Mouse (Mus musculus): ENCODE measurements around the gene Arl15. TPM values are rescaled to one million over a fixed set of nuclear protein-coding genes. Genes with fewer than 3 reads are reported as not detected.

The Arl15 gene
- polyA plus RNA-seq, 1 experiment: 1.3 TPM

DNA sequence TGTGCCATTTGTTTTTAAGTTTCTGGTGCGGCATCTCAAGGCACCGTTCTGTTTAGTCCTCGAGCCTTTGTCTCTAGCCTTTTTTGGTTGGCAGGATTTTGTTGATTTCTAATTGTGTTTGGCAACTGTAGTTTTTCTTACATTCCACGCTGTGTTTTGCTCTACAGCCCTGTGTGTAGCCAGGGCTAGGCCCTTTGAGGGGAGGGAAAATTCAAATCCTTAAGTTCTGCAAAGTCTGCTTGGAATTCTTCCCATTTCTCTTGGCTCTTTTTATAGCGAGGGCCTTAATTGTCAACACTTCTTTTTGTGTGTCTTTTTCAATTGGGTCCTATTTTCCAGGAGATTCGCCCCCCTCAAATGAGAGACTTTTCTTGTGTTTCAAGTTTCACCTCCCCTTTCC, 92.8 kb downstream of the Arl15 start:
- Histone ChIP-seq H3K27me3 (ENCODE audit: control insufficient read depth, insufficient read depth, low read length) (no peaks in the 10 kb centered on the region), H3K27ac (ENCODE audit: insufficient read depth, low read length) (no peak overlapping the region), H3K36me3 (ENCODE audit: control insufficient read depth, insufficient read depth, low read length) (no peaks in the 10 kb centered on the region), H3K4me1 (ENCODE audit: control insufficient read depth, insufficient read depth, insufficient read length) (no peaks in the 10 kb centered on the region), H3K4me3 (ENCODE audit: extremely low read depth, insufficient read depth, insufficient read length) (no peak overlapping the region)
- 94% methylated on average over 6 of the region's 6 CpGs for WGBS
- no peak for DNase-seq (ENCODE audit: low read depth in 1 of 2, low spot score in 2 of 2)
- TF ChIP-seq POLR2A (IDR thresholded peaks at IDR 0.05; ENCODE audit: low read depth, low read length): no peak
- no peak for TF ChIP-seq CTCF (IDR thresholded peaks at IDR 0.05; ENCODE audit: extremely low read depth, insufficient read depth, insufficient read length, insufficient replicate concordance)

DNA sequence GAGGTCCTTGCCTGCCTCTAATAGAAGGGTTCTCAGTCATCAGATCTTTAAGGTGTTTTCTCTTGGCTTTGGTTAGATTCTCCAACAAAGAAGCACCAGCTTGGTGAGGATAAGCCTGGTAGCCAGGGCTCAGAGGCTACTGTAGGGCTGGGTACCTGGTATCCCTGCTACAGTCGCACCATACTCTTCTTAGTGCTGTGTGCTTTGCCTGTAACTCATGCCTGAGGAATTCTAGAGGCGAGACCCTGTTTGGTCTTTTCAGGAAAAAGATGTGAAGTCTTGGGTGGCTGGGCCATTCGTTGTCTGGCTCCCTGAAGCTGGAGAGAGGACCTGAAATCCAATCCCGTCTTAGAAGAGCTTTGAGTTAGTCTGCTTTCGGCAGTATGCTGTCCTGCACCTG, 93.8 kb downstream of the Arl15 start:
- WGBS: 95% methylated on average over 5 of the region's 5 CpGs

DNA sequence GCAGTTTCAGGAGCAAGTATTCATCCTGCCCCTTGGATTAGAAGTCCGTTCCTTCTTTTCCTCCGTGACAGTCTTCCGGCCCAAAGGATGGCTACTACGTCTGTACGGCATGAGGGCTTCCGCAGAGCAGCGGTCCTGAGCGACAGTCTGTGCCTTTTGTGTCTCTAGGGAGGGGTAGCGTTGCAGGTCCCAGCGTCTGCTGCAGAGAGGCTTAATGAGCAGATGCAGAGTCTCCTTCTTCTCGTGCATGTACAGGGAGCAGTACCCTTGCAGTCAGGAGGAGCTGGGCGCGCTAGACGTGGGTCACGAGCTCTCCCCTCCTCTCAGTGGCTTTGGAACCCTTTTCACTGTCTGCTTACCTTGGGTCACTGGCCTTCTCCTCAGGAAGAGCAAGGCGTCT, 94.4 kb downstream of the Arl15 start:
- Histone ChIP-seq H3K27ac (ENCODE audit: insufficient read depth, low read length) (no peak overlapping the region), H3K4me1 (ENCODE audit: control insufficient read depth, insufficient read depth, insufficient read length) (peaks cover 2% of the 10 kb centered on the region; the same call in 1 of the 2 replicates), H3K4me3 (ENCODE audit: extremely low read depth, insufficient read depth, insufficient read length) (no peak overlapping the region), H3K36me3 (ENCODE audit: control insufficient read depth, insufficient read depth, low read length) (no peaks in the 10 kb centered on the region), H3K27me3 (ENCODE audit: control insufficient read depth, insufficient read depth, low read length) (no peaks in the 10 kb centered on the region)
- 95% methylated on average over 16 of the region's 16 CpGs for WGBS
- no peak for TF ChIP-seq POLR2A (IDR thresholded peaks at IDR 0.05; ENCODE audit: low read depth, low read length)
- TF ChIP-seq CTCF (IDR thresholded peaks at IDR 0.05; ENCODE audit: extremely low read depth, insufficient read depth, insufficient read length, insufficient replicate concordance): no peak
- DNase-seq (ENCODE audit: low read depth in 1 of 2, low spot score in 2 of 2): no peak

More for the DNA sequence above, 93.8 kb downstream of the Arl15 start:
- DNase-seq (ENCODE audit: low read depth in 1 of 2, low spot score in 2 of 2): no peak
- Histone ChIP-seq H3K27ac (ENCODE audit: insufficient read depth, low read length) (no peak overlapping the region), H3K4me1 (ENCODE audit: control insufficient read depth, insufficient read depth, insufficient read length) (peaks cover under 1% of the 10 kb centered on the region; the same call in 1 of the 2 replicates), H3K27me3 (ENCODE audit: control insufficient read depth, insufficient read depth, low read length) (no peaks in the 10 kb centered on the region), H3K36me3 (ENCODE audit: control insufficient read depth, insufficient read depth, low read length) (no peaks in the 10 kb centered on the region), H3K4me3 (ENCODE audit: extremely low read depth, insufficient read depth, insufficient read length) (no peak overlapping the region)
- TF ChIP-seq CTCF (IDR thresholded peaks at IDR 0.05; ENCODE audit: extremely low read depth, insufficient read depth, insufficient read length, insufficient replicate concordance) (no peak), POLR2A (IDR thresholded peaks at IDR 0.05; ENCODE audit: low read depth, low read length) (no peak)

DNA sequence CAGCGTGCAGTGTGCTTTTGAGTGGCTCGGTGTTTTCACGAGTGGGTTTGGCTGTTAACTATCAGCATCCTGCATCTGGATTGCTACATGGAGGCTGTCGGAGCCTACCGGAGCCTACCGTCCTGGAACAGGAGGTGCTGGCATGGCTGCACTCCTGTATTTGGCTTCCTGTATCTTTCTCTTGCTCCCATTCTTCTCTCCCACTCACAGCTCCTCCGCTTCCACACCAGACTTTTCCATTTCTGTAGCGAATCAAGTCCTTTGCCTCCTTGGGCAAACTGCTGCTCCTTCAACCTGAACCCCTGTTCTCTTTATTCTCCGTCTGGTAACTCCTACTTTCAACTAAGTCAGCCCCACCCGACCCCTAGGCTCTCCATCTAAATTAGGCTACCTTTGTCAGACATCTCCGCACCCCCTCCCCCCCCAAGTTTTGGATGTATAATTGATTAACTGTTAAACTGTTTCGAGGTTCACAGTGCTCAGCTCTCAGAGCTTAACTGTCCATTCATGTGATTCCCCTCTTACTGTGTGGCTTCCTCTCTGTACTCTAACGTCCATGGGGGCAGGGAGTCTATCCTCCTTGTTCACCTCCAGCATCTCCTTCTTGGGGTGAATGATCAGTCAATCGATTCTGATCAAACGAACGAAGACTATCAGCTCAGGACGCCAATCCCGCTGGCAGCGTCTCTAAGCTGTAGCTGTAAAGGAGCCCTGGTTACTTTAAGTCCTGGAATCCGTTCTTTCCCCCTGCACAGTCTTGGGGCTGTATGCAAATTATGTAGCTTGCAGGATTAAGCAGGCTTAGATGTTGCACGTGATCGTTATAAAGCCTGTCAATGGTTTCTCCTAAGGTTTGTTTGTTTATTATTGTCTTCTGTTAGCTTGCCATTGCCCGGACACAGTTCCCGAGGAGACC, 95.1 kb downstream of the Arl15 start:
- H3K4me1 ChIP-seq (ENCODE audit: control insufficient read depth, insufficient read depth, insufficient read length): peaks cover 2% of the 10 kb centered on the region; the same call in 1 of the 2 replicates
- no peak overlapping the region for H3K4me3 ChIP-seq (ENCODE audit: extremely low read depth, insufficient read depth, insufficient read length)
- TF ChIP-seq CTCF (IDR thresholded peaks at IDR 0.05; ENCODE audit: extremely low read depth, insufficient read depth, insufficient read length, insufficient replicate concordance) (no peak), POLR2A (IDR thresholded peaks at IDR 0.05; ENCODE audit: low read depth, low read length) (no peak)
- no peak for DNase-seq (ENCODE audit: low read depth in 1 of 2, low spot score in 2 of 2)
- WGBS: 91% methylated on average over 24 of the region's 24 CpGs
- no peak overlapping the region for H3K27ac ChIP-seq (ENCODE audit: insufficient read depth, low read length)
- no peaks in the 10 kb centered on the region for H3K36me3 ChIP-seq (ENCODE audit: control insufficient read depth, insufficient read depth, low read length)
- no peaks in the 10 kb centered on the region for H3K27me3 ChIP-seq (ENCODE audit: control insufficient read depth, insufficient read depth, low read length)

DNA sequence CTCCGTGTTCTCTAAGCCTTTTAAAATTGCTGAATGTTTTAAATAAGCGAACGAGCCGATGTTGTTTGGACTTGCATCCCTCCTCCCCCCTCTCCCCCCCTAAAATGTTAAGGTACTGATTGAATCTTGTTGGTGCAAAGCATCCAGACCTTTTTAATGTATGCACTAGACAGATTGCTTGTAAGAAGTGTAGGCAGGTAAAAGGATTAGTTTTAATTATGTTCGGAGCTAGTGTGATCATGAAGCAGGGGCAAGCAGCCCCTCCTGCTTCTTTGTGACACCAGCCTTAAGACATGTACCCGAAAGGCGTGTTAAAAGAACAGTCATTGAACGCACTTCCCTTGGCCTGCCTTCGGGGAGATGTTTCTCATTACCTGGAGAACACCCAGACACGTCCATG, 102.4 kb downstream of the Arl15 start:
- Histone ChIP-seq H3K4me3 (ENCODE audit: extremely low read depth, insufficient read depth, insufficient read length) (no peak overlapping the region), H3K27me3 (ENCODE audit: control insufficient read depth, insufficient read depth, low read length) (no peaks in the 10 kb centered on the region), H3K4me1 (ENCODE audit: control insufficient read depth, insufficient read depth, insufficient read length) (peaks cover 2% of the 10 kb centered on the region; the same call in 1 of the 2 replicates), H3K27ac (ENCODE audit: insufficient read depth, low read length) (no peak overlapping the region), H3K36me3 (ENCODE audit: control insufficient read depth, insufficient read depth, low read length) (no peaks in the 10 kb centered on the region)
- no peak for DNase-seq (ENCODE audit: low read depth in 1 of 2, low spot score in 2 of 2)
- 95% methylated on average over 10 of the region's 10 CpGs for WGBS
- TF ChIP-seq CTCF (IDR thresholded peaks at IDR 0.05; ENCODE audit: extremely low read depth, insufficient read depth, insufficient read length, insufficient replicate concordance) (no peak), POLR2A (IDR thresholded peaks at IDR 0.05; ENCODE audit: low read depth, low read length) (no peak)

DNA sequence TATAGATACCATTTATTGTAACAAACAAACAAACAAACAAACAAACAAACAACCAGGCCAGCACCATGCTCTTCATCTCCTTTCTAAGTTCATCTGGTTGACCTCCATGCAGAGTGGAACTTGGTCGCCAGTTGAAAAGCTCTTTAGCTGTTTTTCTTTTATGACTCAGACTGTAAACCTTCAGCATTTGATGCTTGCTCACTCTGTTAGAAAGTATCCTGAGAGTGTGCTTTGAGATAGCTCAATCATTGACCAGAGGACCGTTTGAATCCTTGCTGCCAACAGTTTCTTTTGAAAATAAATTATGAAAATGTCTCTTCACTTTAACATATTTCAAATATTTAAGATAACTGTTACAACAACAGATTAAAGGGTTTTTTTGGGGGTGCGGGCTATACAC, 103.2 kb downstream of the Arl15 start:
- DNase-seq (ENCODE audit: low read depth in 1 of 2, low spot score in 2 of 2): no peak
- Histone ChIP-seq H3K36me3 (ENCODE audit: control insufficient read depth, insufficient read depth, low read length) (no peaks in the 10 kb centered on the region), H3K27me3 (ENCODE audit: control insufficient read depth, insufficient read depth, low read length) (no peaks in the 10 kb centered on the region), H3K27ac (ENCODE audit: insufficient read depth, low read length) (no peak overlapping the region), H3K4me1 (ENCODE audit: control insufficient read depth, insufficient read depth, insufficient read length) (peaks cover 2% of the 10 kb centered on the region; the same call in 1 of the 2 replicates), H3K4me3 (ENCODE audit: extremely low read depth, insufficient read depth, insufficient read length) (no peak overlapping the region)
- 93% methylated on average over 3 of the region's 3 CpGs for WGBS
- TF ChIP-seq POLR2A (IDR thresholded peaks at IDR 0.05; ENCODE audit: low read depth, low read length): no peak
- TF ChIP-seq CTCF (IDR thresholded peaks at IDR 0.05; ENCODE audit: extremely low read depth, insufficient read depth, insufficient read length, insufficient replicate concordance): no peak

DNA sequence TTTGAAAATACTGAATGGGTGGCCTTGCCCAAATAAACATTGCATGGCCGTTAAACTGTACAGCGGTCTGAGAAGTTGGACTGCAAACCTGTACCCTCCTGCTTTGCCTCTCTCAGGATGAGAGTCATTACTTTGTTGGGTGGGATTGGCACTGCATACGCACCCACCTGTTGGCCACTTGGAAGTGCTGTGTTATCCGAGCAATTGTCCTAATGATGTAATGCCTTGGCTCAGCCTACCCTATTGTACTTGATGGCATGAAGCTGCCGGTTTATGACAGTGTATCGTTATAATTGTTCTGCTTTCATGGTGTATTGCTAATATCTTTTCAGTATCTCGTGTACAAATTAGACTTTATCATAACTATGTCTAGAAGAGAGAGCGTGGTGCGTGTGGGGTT, 103.6 kb downstream of the Arl15 start:
- Histone ChIP-seq H3K27me3 (ENCODE audit: control insufficient read depth, insufficient read depth, low read length) (no peaks in the 10 kb centered on the region), H3K36me3 (ENCODE audit: control insufficient read depth, insufficient read depth, low read length) (no peaks in the 10 kb centered on the region), H3K4me1 (ENCODE audit: control insufficient read depth, insufficient read depth, insufficient read length) (peaks cover 2% of the 10 kb centered on the region; the same call in 1 of the 2 replicates), H3K4me3 (ENCODE audit: extremely low read depth, insufficient read depth, insufficient read length) (no peak overlapping the region), H3K27ac (ENCODE audit: insufficient read depth, low read length) (no peak overlapping the region)
- TF ChIP-seq POLR2A (IDR thresholded peaks at IDR 0.05; ENCODE audit: low read depth, low read length) (no peak), CTCF (IDR thresholded peaks at IDR 0.05; ENCODE audit: extremely low read depth, insufficient read depth, insufficient read length, insufficient replicate concordance) (no peak)
- WGBS: 91% methylated on average over 9 of the region's 9 CpGs
- DNase-seq (ENCODE audit: low read depth in 1 of 2, low spot score in 2 of 2): no peak
